Mouse (Mus musculus) lung, postnatal 0 days (tissue): ENCODE results near the gene Fam177a. TPM values are rescaled to one million over a fixed set of nuclear protein-coding genes. Genes with fewer than 3 reads are reported as not detected.
"Not testable (repeated sequence)": the region's sequence is repeated elsewhere in the genome, so short reads cannot be mapped to it uniquely, and the experiment has no call there.

Source experiments
- ATAC-seq: fragments of 200-750 bp; cut with Nextera tagmentation; 2 replicates; pipeline ENCODE4 v1.8.0; 2017; ENCODE audit warnings: moderate library complexity
- DNase-seq: peaks from one replicate; pipeline ENCODE4 v3.0.0-alpha.2; 2016; ENCODE audit warnings: low spot score
- H3K27ac ChIP-seq: fragments of 300-500 bp; sonication (generic); 2 replicates; pipeline ENCODE4 v1.5.1; 2014; ENCODE audit warnings: antibody characterized with exemption, mild to moderate bottlenecking, low read length, mixed read lengths
- H3K27me3 ChIP-seq: fragments of 300-500 bp; sonication (generic); replicated peaks from 2 replicates; pipeline ENCODE4 v1.6.1; 2014; ENCODE audit warnings: low read length, mixed read lengths; ENCODE audit not compliant: insufficient read depth
- H3K36me3 ChIP-seq: fragments of 300-500 bp; sonication (generic); 2 replicates; pipeline ENCODE4 v1.6.1; 2014; ENCODE audit warnings: low read length, mixed read lengths; ENCODE audit not compliant: insufficient read depth
- H3K4me1 ChIP-seq: fragments of 300-500 bp; sonication (generic); 2 replicates; pipeline ENCODE4 v1.6.1; 2014; ENCODE audit warnings: antibody characterized with exemption, low read depth, low read length, mixed read lengths; ENCODE audit not compliant: insufficient read depth
- H3K4me2 ChIP-seq: fragments of 300-500 bp; sonication (generic); replicated peaks from 2 replicates; pipeline ENCODE4 v1.6.1; 2014; ENCODE audit warnings: low read depth, mild to moderate bottlenecking, low read length, moderate library complexity, mixed read lengths
- H3K4me3 ChIP-seq: fragments of 300-500 bp; sonication (generic); 2 replicates; pipeline ENCODE4 v1.5.1; 2014; ENCODE audit warnings: low read depth, low read length
- H3K9ac ChIP-seq: fragments of 300-500 bp; sonication (generic); replicated peaks from 2 replicates; pipeline ENCODE4 v1.6.1; 2014; ENCODE audit warnings: low read depth, mild to moderate bottlenecking
- H3K9me3 ChIP-seq: fragments of 300-500 bp; sonication (generic); 2 replicates; pipeline ENCODE4 v1.6.1; 2016; ENCODE audit warnings: low read length, mixed read lengths
- WGBS: fragments of 180-500 bp; shearing (Covaris S2); extraction: QIAGEN DNeasy Blood & Tissue Kit; methylation state at CpG from one replicate; pipeline ENCODE4 v1.1.7; 2014; 5-methylcytosine and 5-hydroxymethylcytosine counted together
- polyA plus RNA-seq: library from polyadenylated mRNA; unstranded; fragments of >200 nt; fragmentation: Nextera tagmentation; extraction: Ambion mirVana; gene quantifications from 2 replicates; pipeline ENCODE4 v1.2.1, GENCODE M21; 2015

Fam177a gene
- polyA plus RNA-seq, 1 experiment from 2014 or later = 53.0 TPM

DNA sequence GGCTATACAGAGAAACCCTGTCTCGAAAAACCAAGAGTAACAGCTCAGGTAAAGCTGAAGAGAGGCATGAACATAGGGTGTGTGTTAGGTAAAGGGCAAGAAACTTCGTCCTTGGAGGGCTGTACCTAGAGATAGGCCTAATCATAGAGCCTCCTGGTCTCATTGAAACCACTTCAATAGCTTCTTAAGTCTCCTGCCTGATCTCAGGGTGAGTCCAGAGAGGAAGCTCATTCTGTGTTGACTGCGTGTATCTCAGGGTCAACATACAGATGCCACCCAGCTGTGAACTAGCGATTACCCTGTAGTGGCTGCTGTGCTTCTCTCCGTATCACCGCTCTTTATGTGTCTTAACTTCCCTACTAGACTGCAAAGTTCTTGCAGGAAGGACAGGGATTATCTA is 13.6 kb downstream of the Fam177a start:
- H3K4me1 ChIP-seq, H3K27ac ChIP-seq, DNase-seq, H3K9ac ChIP-seq, H3K4me2 ChIP-seq, H3K27me3 ChIP-seq, H3K9me3 ChIP-seq, H3K4me3 ChIP-seq, H3K36me3 ChIP-seq, ATAC-seq: not testable (repeated sequence)
- WGBS = no CpG with 5 or more reads among the region's 6 CpGs

DNA sequence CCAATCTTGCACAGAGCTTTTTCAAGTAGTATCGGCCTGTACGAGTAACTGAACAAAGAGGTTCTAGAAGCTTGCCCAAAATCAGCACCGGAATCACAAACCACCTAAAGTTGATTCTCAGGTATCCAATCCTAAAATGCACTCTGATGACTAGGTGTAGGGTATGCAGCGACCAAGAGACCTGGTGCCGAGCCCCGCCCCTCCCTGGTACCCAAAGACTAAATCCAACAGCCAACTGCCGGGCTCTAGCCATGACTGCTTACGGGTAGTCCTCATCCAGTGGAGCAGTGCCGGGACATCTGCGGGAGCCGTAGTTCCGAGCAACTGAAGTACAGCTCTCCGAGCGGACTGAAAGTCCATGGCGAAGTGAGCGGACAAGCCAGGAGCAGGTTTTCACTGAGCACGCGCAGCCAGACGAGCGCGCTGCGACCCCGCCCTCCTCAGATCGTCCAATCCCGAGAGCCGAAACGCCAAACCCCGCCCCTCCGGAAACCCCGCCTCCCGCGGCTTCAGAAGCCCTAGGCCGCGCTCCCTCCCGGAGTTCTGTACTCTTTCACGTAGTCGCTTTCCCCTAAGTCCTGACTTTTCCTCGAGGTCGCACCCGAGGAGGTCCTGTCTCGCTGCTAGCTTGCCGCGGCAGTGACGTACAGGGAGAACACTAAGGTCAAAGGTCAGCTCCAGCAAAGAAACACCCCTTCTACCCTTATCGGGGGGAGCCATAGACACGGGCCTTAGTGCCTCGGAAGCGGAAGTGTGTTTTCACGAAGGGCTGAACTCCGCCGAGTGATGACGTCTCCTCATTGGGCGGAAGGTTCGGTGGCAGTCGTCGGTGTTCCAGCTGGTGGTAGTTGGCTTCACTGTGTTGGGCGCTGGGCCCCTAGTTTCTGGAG is 30.5 kb downstream of the Fam177a start, which contains the start of gene Srp54b:
Gene Srp54b (plus strand): TSS at position 546 of the 890 bp plus-strand sequence.
- not testable (repeated sequence) for H3K36me3 ChIP-seq, H3K27me3 ChIP-seq, H3K4me2 ChIP-seq, H3K4me1 ChIP-seq, DNase-seq, H3K9me3 ChIP-seq, H3K4me3 ChIP-seq, H3K9ac ChIP-seq, H3K27ac ChIP-seq
- peak; percentile 98 for ATAC-seq
- WGBS = no CpG with 5 or more reads among the region's 57 CpGs

DNA sequence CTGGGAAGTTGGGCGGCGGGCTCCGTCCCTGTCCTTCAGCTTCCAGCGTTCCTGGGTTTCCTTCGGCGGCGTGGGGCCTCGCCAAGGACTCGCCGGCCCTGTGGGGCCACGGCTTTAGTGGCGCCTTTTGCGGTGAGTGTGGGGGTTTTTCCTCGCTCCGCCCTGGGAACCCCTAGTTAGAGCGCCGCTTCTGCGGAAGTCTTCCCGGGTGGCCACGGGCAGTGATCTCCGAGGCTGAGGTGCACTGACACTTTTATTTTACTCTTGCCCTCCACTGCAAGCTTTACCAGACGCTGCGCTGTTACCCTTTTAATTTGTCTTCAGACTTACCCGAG is 31.1 kb downstream of the Fam177a start:
- H3K4me1 ChIP-seq, H3K27ac ChIP-seq, DNase-seq, H3K4me3 ChIP-seq, H3K36me3 ChIP-seq, H3K9ac ChIP-seq, H3K27me3 ChIP-seq, H3K9me3 ChIP-seq, H3K4me2 ChIP-seq: not testable (repeated sequence)
- under 1% methylated on average over 8 of the region's 24 CpGs for WGBS
- ATAC-seq = peak; percentile 43

DNA sequence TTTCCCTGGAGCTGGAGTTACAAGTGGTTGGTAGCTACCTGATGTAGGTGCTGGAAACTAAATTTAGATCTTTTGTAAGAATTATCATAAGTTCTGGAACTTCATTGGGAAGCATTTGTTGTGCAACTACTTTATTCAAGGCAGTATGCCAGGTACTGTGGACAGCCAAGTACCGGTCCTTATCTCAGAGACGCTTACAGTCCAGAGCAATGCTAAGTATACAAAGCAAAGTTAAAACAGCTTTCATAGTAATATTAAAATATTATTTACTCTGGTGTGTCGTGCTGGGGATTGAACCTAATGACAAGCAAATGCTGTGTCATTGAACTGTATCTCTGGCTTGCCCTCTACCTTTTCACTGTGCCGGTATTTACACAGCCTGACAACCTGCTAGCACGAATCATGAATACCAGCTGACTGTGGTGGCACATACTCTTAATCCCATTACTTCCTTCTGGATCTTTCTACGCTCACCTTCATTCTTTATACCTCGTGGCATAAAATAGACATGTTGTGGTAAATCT is 42.8 kb downstream of the Fam177a start:
- H3K4me1 ChIP-seq, H3K4me3 ChIP-seq, H3K27ac ChIP-seq, H3K36me3 ChIP-seq, H3K9ac ChIP-seq, H3K4me2 ChIP-seq, H3K9me3 ChIP-seq, DNase-seq, H3K27me3 ChIP-seq: not testable (repeated sequence)
- no CpG with 5 or more reads among the region's 7 CpGs for WGBS
- ATAC-seq = peak; percentile 64

DNA sequence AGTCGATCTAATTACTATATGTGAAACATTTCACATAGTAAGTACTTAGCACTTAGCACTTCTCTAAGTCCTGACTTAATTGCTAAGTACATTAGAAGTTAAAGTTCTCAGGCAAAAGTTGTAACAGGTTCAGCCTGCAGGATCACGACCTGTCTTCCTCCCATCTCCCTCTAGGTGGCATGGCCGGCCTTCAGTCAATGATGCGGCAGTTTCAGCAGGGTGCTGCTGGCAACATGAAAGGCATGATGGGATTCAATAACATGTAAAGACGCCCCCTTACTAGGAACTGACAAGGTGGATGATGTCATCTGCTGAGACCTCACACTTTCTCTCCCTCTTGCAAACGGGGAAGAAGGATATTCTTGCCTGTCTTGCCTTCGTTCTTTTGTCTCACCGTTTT is 63.4 kb downstream of the Fam177a start:
- DNase-seq, ATAC-seq, H3K4me1 ChIP-seq, H3K4me2 ChIP-seq, H3K4me3 ChIP-seq, H3K9ac ChIP-seq, H3K27ac ChIP-seq, H3K27me3 ChIP-seq, H3K9me3 ChIP-seq, H3K36me3 ChIP-seq: not testable (repeated sequence)
- no CpG with 5 or more reads among the region's 8 CpGs for WGBS

DNA sequence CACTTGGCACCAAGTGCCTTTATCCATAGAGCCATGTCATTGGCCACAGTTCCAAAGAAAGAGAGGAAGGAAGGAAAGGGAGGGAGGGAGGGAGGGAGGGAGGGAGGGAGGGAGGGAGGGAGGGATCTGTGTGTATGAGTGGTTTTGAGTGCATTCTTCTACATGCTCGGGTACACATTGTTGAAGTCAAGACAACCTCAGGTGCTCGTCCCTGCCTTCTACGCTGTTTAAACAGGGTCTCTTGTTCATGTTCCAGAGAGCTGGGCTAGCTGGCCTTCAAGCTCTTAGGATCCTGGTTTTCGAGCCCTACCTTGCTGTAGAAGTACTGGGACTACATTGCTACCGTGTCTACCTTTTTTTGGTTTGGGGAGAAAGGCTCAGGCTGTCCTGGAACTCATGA is 64.9 kb downstream of the Fam177a start:
- not testable (repeated sequence) for H3K9me3 ChIP-seq, H3K27ac ChIP-seq, H3K4me1 ChIP-seq, DNase-seq, H3K27me3 ChIP-seq, H3K4me2 ChIP-seq, H3K36me3 ChIP-seq, H3K4me3 ChIP-seq, H3K9ac ChIP-seq
- peak; percentile 87 for ATAC-seq
- no CpG with 5 or more reads among the region's 5 CpGs for WGBS

Other genes with a start within 250 kb of the Fam177a start
- gene Gm20403, start 137.9 kb upstream of the Fam177a start, polyA plus RNA-seq = not detected in 2 replicates
- gene Baz1a, start 110.1 kb upstream of the Fam177a start, polyA plus RNA-seq = 17.5 and 20.7 TPM in 2 replicates
- 14.4 and 14.6 TPM in 2 replicates for gene 2700097O09Rik, start 44.4 kb upstream of the Fam177a start, polyA plus RNA-seq
- gene Srp54a, start 44.2 kb upstream of the Fam177a start, polyA plus RNA-seq = 124 and 130 TPM in 2 replicates
- gene Srp54b, start 30.6 kb downstream of the Fam177a start, polyA plus RNA-seq = 41.1 and 47.5 TPM in 2 replicates
- gene 1700047I17Rik2, start 75.1 kb downstream of the Fam177a start, polyA plus RNA-seq = not detected in 2 replicates
- 52.8 and 57.9 TPM in 2 replicates for gene Srp54c, start 105.7 kb downstream of the Fam177a start, polyA plus RNA-seq
- 8.1 and 9.2 TPM in 2 replicates for gene 1110008L16Rik, start 175.1 kb downstream of the Fam177a start, polyA plus RNA-seq
- gene Ppp2r3c, start 178.5 kb downstream of the Fam177a start, polyA plus RNA-seq = 7.6 and 8.2 TPM in 2 replicates